Mouse (Mus musculus) kidney, embryonic 14.5 days (tissue): Measurements from ENCODE around the gene Terf2ip. TPM values are rescaled to one million over a fixed set of nuclear protein-coding genes. Genes with fewer than 3 reads are reported as not detected.
A peak's percentile ranks its signal among the peaks of the same experiment; 100 is the strongest.

Experiments
- ATAC-seq: fragments of 200-750 bp; cut with Nextera tagmentation; 2 replicates; pipeline ENCODE4 v1.8.0; 2017; ENCODE audit warnings: moderate number of reproducible peaks, mild to moderate bottlenecking, moderate TSS enrichment, moderate library complexity; ENCODE audit not compliant: low FRiP score, low TSS enrichment
- H3K27ac ChIP-seq: fragments of 300-500 bp; sonication (generic); 2 replicates; pipeline ENCODE4 v1.5.1; 2014; ENCODE audit warnings: low read depth, mild to moderate bottlenecking, low read length, moderate library complexity, mixed read lengths
- H3K27me3 ChIP-seq: fragments of 300-500 bp; sonication (generic); 2 replicates; pipeline ENCODE4 v1.6.1; 2014; ENCODE audit warnings: mild to moderate bottlenecking, low read length; ENCODE audit not compliant: control insufficient read depth, insufficient read depth
- H3K36me3 ChIP-seq: fragments of 300-500 bp; sonication (generic); 2 replicates; pipeline ENCODE4 v1.6.1; 2014; ENCODE audit warnings: low read length, mixed read lengths; ENCODE audit not compliant: control insufficient read depth, insufficient read depth
- H3K4me1 ChIP-seq: fragments of 300-500 bp; sonication (generic); 2 replicates; pipeline ENCODE4 v1.6.1; 2014; ENCODE audit warnings: low read length, mixed read lengths; ENCODE audit not compliant: control insufficient read depth, insufficient read depth
- H3K4me2 ChIP-seq: fragments of 300-500 bp; sonication (generic); replicated peaks from 2 replicates; pipeline ENCODE4 v1.6.1; 2014; ENCODE audit warnings: low read depth, mild to moderate bottlenecking, low read length
- H3K4me3 ChIP-seq: fragments of 300-500 bp; sonication (generic); 2 replicates; pipeline ENCODE4 v1.5.1; 2014; ENCODE audit warnings: mild to moderate bottlenecking, low read length
- H3K9ac ChIP-seq: fragments of 300-500 bp; sonication (generic); 2 replicates; pipeline ENCODE4 v1.6.1; 2014; ENCODE audit warnings: low read depth, mild to moderate bottlenecking, low read length, moderate library complexity
- H3K9me3 ChIP-seq: fragments of 300-500 bp; sonication (generic); 2 replicates; pipeline ENCODE4 v1.6.1; 2016; ENCODE audit warnings: low read length; ENCODE audit not compliant: control insufficient read depth
- WGBS: fragments of 180-500 bp; shearing (Covaris S2); extraction: QIAGEN DNeasy Blood & Tissue Kit; methylation state at CpG from one replicate; pipeline ENCODE4 v1.1.7; 2014; 5-methylcytosine and 5-hydroxymethylcytosine counted together
- polyA plus RNA-seq: library from polyadenylated mRNA; unstranded; fragments of >200 nt; fragmentation: Nextera tagmentation; extraction: Ambion mirVana; gene quantifications from 2 replicates; pipeline ENCODE4 v1.2.1, GENCODE M21; 2014

The Terf2ip gene
- polyA plus RNA-seq, 1 experiment from 2014 or later, result 27.6 TPM

GRCm38 (mm10) chr8:112030663-112031062 lies 19.5 kb downstream of the Terf2ip start:
- no peak for ATAC-seq
- 70% methylated on average over 6 of the region's 6 CpGs for WGBS
- H3K4me2 ChIP-seq, result no peak overlapping the region

GRCm38 (mm10) chr8:112033071-112033470 lies 21.9 kb downstream of the Terf2ip start:
- Histone ChIP-seq H3K4me3 (no peak overlapping the region), H3K27me3 (no peaks in the 10 kb centered on the region), H3K27ac (no peak overlapping the region), H3K9ac (no peak overlapping the region), H3K4me2 (no peak overlapping the region), H3K9me3 (no peaks in the 10 kb centered on the region), H3K36me3 (no peaks in the 10 kb centered on the region), H3K4me1 (no peaks in the 10 kb centered on the region)
- ATAC-seq, result no peak
- WGBS, result 52% methylated on average over 7 of the region's 7 CpGs

More at GRCm38 (mm10) chr8:112030663-112031062, 19.5 kb downstream of the Terf2ip start:
- H3K36me3 ChIP-seq, result no peaks in the 10 kb centered on the region
- no peak overlapping the region for H3K9ac ChIP-seq
- no peaks in the 10 kb centered on the region for H3K4me1 ChIP-seq
- H3K27ac ChIP-seq, result no peak overlapping the region
- no peak overlapping the region for H3K4me3 ChIP-seq
- no peaks in the 10 kb centered on the region for H3K9me3 ChIP-seq
- no peaks in the 10 kb centered on the region for H3K27me3 ChIP-seq

- 7% methylated on average over 8 of the region's 8 CpGs for WGBS
- ATAC-seq, result peak; percentile 81
- Histone ChIP-seq H3K4me2 (no peak overlapping the region), H3K9ac (no peak overlapping the region), H3K4me1 (no peaks in the 10 kb centered on the region), H3K9me3 (no peaks in the 10 kb centered on the region), H3K27me3 (no peaks in the 10 kb centered on the region), H3K4me3 (no peak overlapping the region), H3K36me3 (no peaks in the 10 kb centered on the region), H3K27ac (no peak overlapping the region)
These were observed 23.4 kb downstream of the Terf2ip start for GRCm38 (mm10) chr8:112034603-112035002.

GRCm38 (mm10) chr8:112037521-112037920 lies 26.3 kb downstream of the Terf2ip start:
- H3K4me2 ChIP-seq, result no peak overlapping the region
- H3K27ac ChIP-seq, result no peak overlapping the region
- H3K27me3 ChIP-seq, result no peaks in the 10 kb centered on the region
- no peak overlapping the region for H3K4me3 ChIP-seq
- no peak overlapping the region for H3K9ac ChIP-seq
- H3K36me3 ChIP-seq, result no peaks in the 10 kb centered on the region
- no peak for ATAC-seq
- no peaks in the 10 kb centered on the region for H3K4me1 ChIP-seq
- WGBS, result 81% methylated on average over 18 of the region's 18 CpGs
- H3K9me3 ChIP-seq, result no peaks in the 10 kb centered on the region

- WGBS, result 82% methylated on average over 5 of the region's 5 CpGs
- Histone ChIP-seq H3K4me3 (no peak overlapping the region), H3K36me3 (no peaks in the 10 kb centered on the region), H3K27ac (no peak overlapping the region), H3K9ac (no peak overlapping the region), H3K9me3 (no peaks in the 10 kb centered on the region), H3K4me1 (no peaks in the 10 kb centered on the region), H3K27me3 (no peaks in the 10 kb centered on the region), H3K4me2 (no peak overlapping the region)
- ATAC-seq, result no peak
These were observed 34.0 kb downstream of the Terf2ip start for GRCm38 (mm10) chr8:112045182-112045581.

GRCm38 (mm10) chr8:112045896-112046295 lies 34.7 kb downstream of the Terf2ip start:
- peak; percentile 79 for ATAC-seq
- WGBS, result 1% methylated on average over 7 of the region's 7 CpGs

GRCm38 (mm10) chr8:112048293-112048692 lies 37.1 kb downstream of the Terf2ip start:
- WGBS, result 80% methylated on average over 6 of the region's 6 CpGs
- no peaks in the 10 kb centered on the region for H3K4me1 ChIP-seq
- no peak for ATAC-seq
- no peak overlapping the region for H3K4me3 ChIP-seq
- H3K9ac ChIP-seq, result no peak overlapping the region
- H3K36me3 ChIP-seq, result no peaks in the 10 kb centered on the region
- H3K4me2 ChIP-seq, result no peak overlapping the region
- H3K27me3 ChIP-seq, result no peaks in the 10 kb centered on the region
- no peaks in the 10 kb centered on the region for H3K9me3 ChIP-seq
- H3K27ac ChIP-seq, result no peak overlapping the region

More at GRCm38 (mm10) chr8:112045896-112046295, 34.7 kb downstream of the Terf2ip start:
- H3K27ac ChIP-seq, result no peak overlapping the region
- no peaks in the 10 kb centered on the region for H3K9me3 ChIP-seq
- H3K27me3 ChIP-seq, result no peaks in the 10 kb centered on the region
- H3K4me3 ChIP-seq, result no peak overlapping the region
- no peak overlapping the region for H3K4me2 ChIP-seq
- H3K36me3 ChIP-seq, result no peaks in the 10 kb centered on the region
- no peaks in the 10 kb centered on the region for H3K4me1 ChIP-seq
- no peak overlapping the region for H3K9ac ChIP-seq

- Histone ChIP-seq H3K27ac (no peak overlapping the region), H3K9me3 (no peaks in the 10 kb centered on the region), H3K27me3 (no peaks in the 10 kb centered on the region), H3K4me2 (no peak overlapping the region), H3K4me3 (no peak overlapping the region), H3K9ac (no peak overlapping the region), H3K36me3 (no peaks in the 10 kb centered on the region), H3K4me1 (no peaks in the 10 kb centered on the region)
- WGBS, result 81% methylated on average over 6 of the region's 6 CpGs
- no peak for ATAC-seq
These were observed 38.8 kb downstream of the Terf2ip start for GRCm38 (mm10) chr8:112049984-112050383.

- no peak overlapping the region for H3K4me2 ChIP-seq
- H3K27me3 ChIP-seq, result no peaks in the 10 kb centered on the region
- no peaks in the 10 kb centered on the region for H3K9me3 ChIP-seq
- no peak overlapping the region for H3K9ac ChIP-seq
- no peaks in the 10 kb centered on the region for H3K36me3 ChIP-seq
- H3K4me3 ChIP-seq, result no peak overlapping the region
- no peak overlapping the region for H3K27ac ChIP-seq
- 84% methylated on average over 9 of the region's 9 CpGs for WGBS
- H3K4me1 ChIP-seq, result no peaks in the 10 kb centered on the region
- ATAC-seq, result no peak
These were observed 40.3 kb downstream of the Terf2ip start for GRCm38 (mm10) chr8:112051537-112051936.
